Mouse (Mus musculus) liver, embryonic 15.5 days (tissue): ENCODE measurements around the gene Acsf3. TPM values are rescaled to one million over a fixed set of nuclear protein-coding genes. Genes with fewer than 3 reads are reported as not detected.

Source experiments
- ATAC-seq: fragments of 200-750 bp; cut with Nextera tagmentation; 2 replicates; pipeline ENCODE4 v1.8.0; 2017; ENCODE audit warnings: moderate number of reproducible peaks, mild to moderate bottlenecking, moderate library complexity; ENCODE audit not compliant: insufficient read depth
- H3K27ac ChIP-seq: fragments of 300-500 bp; sonication (generic); replicated peaks from 2 replicates; pipeline ENCODE4 v1.5.1; 2015; ENCODE audit warnings: mild to moderate bottlenecking, inconsistent platforms
- H3K27me3 ChIP-seq: fragments of 300-500 bp; sonication (generic); 2 replicates; pipeline ENCODE4 v1.6.1; 2015; ENCODE audit warnings: mild to moderate bottlenecking, inconsistent platforms
- H3K36me3 ChIP-seq: fragments of 300-500 bp; sonication (generic); replicated peaks from 2 replicates; pipeline ENCODE4 v1.6.1; 2015; ENCODE audit warnings: moderate library complexity, mild to moderate bottlenecking, inconsistent platforms
- H3K4me1 ChIP-seq: fragments of 300-500 bp; sonication (generic); replicated peaks from 2 replicates; pipeline ENCODE4 v1.6.1; 2015; ENCODE audit warnings: inconsistent platforms
- H3K4me2 ChIP-seq: fragments of 300-500 bp; sonication (generic); 2 replicates; pipeline ENCODE4 v1.6.1; 2015; ENCODE audit warnings: moderate library complexity, mild to moderate bottlenecking, inconsistent platforms
- H3K4me3 ChIP-seq: fragments of 300-500 bp; sonication (generic); replicated peaks from 2 replicates; pipeline ENCODE4 v1.5.1; 2015; ENCODE audit warnings: mild to moderate bottlenecking, inconsistent platforms
- H3K9ac ChIP-seq: fragments of 300-500 bp; sonication (generic); 2 replicates; pipeline ENCODE4 v1.6.1; 2015; ENCODE audit warnings: moderate library complexity, mild to moderate bottlenecking, inconsistent platforms
- H3K9me3 ChIP-seq: fragments of 300-500 bp; sonication (generic); replicated peaks from 2 replicates; pipeline ENCODE4 v1.6.1; 2016; ENCODE audit warnings: inconsistent platforms
- WGBS: fragments of 180-500 bp; shearing (Covaris S2); methylation state at CpG from one replicate; pipeline ENCODE4 v1.1.7; 2015; ENCODE audit warnings: mixed read lengths; ENCODE audit not compliant: insufficient replicate concordance; 5-methylcytosine and 5-hydroxymethylcytosine counted together
- polyA plus RNA-seq: library from polyadenylated mRNA; unstranded; fragments of >200 nt; fragmentation: Nextera tagmentation; extraction: Ambion mirVana; gene quantifications from 2 replicates; pipeline ENCODE4 v1.2.1, GENCODE M21; 2015

Acsf3 gene
- 8.3 and 9.9 TPM in 2 replicates for polyA plus RNA-seq

- 1% methylated on average over 50 of the region's 50 CpGs for whole genome bisulfite sequencing
- peak within 1 kb of the TSS; percentile 75 for H3K4me3 ChIP-seq
- peak within 1 kb of the TSS; percentile 59; the same call in 1 of the 2 replicates for H3K27ac ChIP-seq
- H3K9ac ChIP-seq: peak within 1 kb of the TSS; percentile 84
- peaks cover 46% of the 10 kb centered on the region for H3K27me3 ChIP-seq
- H3K4me2 ChIP-seq: peak within 1 kb of the TSS; percentile 78
- H3K4me1 ChIP-seq: peaks cover 26% of the 10 kb centered on the region
- peak; percentile 52 for ATAC-seq
- H3K9me3 ChIP-seq: no peaks in the 10 kb centered on the region
- peaks cover 3% of the 10 kb centered on the region; the same call in 1 of the 2 replicates for H3K36me3 ChIP-seq
Measured at GRCm38 (mm10) chr8:122775285-122776155, at the start of gene Acsf3. TSS of gene Acsf3 (plus strand) at chr8:122775486.

- H3K4me2 ChIP-seq: no peak overlapping the region
- no peak for ATAC-seq
- no peaks in the 10 kb centered on the region for H3K9me3 ChIP-seq
- peaks cover 17% of the 10 kb centered on the region for H3K4me1 ChIP-seq
- WGBS: 49% methylated on average over 2 of the region's 2 CpGs
- no peaks in the 10 kb centered on the region for H3K36me3 ChIP-seq
- H3K27me3 ChIP-seq: peaks cover 99% of the 10 kb centered on the region
- H3K4me3 ChIP-seq: no peak overlapping the region
- no peak overlapping the region for H3K9ac ChIP-seq
- H3K27ac ChIP-seq: no peak overlapping the region
Measured at GRCm38 (mm10) chr8:122726789-122727188, 48.5 kb upstream of the Acsf3 start.

GRCm38 (mm10) chr8:122727412-122727811 lies 47.9 kb upstream of the Acsf3 start:
- H3K4me1 ChIP-seq: peaks cover 11% of the 10 kb centered on the region
- H3K27me3 ChIP-seq: peaks cover 99% of the 10 kb centered on the region
- no peak overlapping the region for H3K9ac ChIP-seq
- no peak for ATAC-seq
- H3K27ac ChIP-seq: no peak overlapping the region
- no peak overlapping the region for H3K4me3 ChIP-seq
- H3K9me3 ChIP-seq: no peaks in the 10 kb centered on the region
- no peak overlapping the region for H3K4me2 ChIP-seq
- H3K36me3 ChIP-seq: no peaks in the 10 kb centered on the region
- WGBS: 50% methylated on average over 5 of the region's 5 CpGs

GRCm38 (mm10) chr8:122728630-122729029 lies 46.7 kb upstream of the Acsf3 start:
- H3K36me3 ChIP-seq: no peaks in the 10 kb centered on the region
- ATAC-seq: no peak
- H3K4me3 ChIP-seq: no peak overlapping the region
- H3K4me2 ChIP-seq: no peak overlapping the region
- no peaks in the 10 kb centered on the region for H3K9me3 ChIP-seq
- peaks cover 99% of the 10 kb centered on the region for H3K27me3 ChIP-seq
- H3K27ac ChIP-seq: no peak overlapping the region
- no peaks in the 10 kb centered on the region for H3K4me1 ChIP-seq
- 53% methylated on average over 3 of the region's 3 CpGs for WGBS
- no peak overlapping the region for H3K9ac ChIP-seq

- Histone ChIP-seq H3K9ac (0 out of 2 replicates have a peak overlapping the region, but pooled peaks have one; percentile 35), H3K36me3 (no peaks in the 10 kb centered on the region), H3K27me3 (peaks cover 99% of the 10 kb centered on the region), H3K27ac (0 out of 2 replicates have a peak overlapping the region, but pooled peaks have one; percentile 35), H3K4me3 (no peak overlapping the region), H3K4me1 (peaks cover 44% of the 10 kb centered on the region), H3K9me3 (no peaks in the 10 kb centered on the region), H3K4me2 (no peak overlapping the region; the same call in 1 of the 2 replicates)
- WGBS: 57% methylated on average over 3 of the region's 3 CpGs
- no peak for ATAC-seq
Measured at GRCm38 (mm10) chr8:122735110-122735509, 40.2 kb upstream of the Acsf3 start.

GRCm38 (mm10) chr8:122735542-122736473 lies 39.5 kb upstream of the Acsf3 start:
- peak overlapping the region; percentile 36 for H3K9ac ChIP-seq
- peak overlapping the region; percentile 54 for H3K4me2 ChIP-seq
- ATAC-seq: peak; percentile 92
- peaks cover 44% of the 10 kb centered on the region for H3K4me1 ChIP-seq
- no peaks in the 10 kb centered on the region for H3K9me3 ChIP-seq
- peaks cover 99% of the 10 kb centered on the region for H3K27me3 ChIP-seq
- H3K36me3 ChIP-seq: no peaks in the 10 kb centered on the region
- peak overlapping the region; percentile 35; the same call in 1 of the 2 replicates for H3K27ac ChIP-seq
- H3K4me3 ChIP-seq: peak overlapping the region; percentile 19
- 10% methylated on average over 19 of the region's 19 CpGs for WGBS

- peak overlapping the region; percentile 36; the same call in 1 of the 2 replicates for H3K9ac ChIP-seq
- 70% methylated on average over 11 of the region's 11 CpGs for WGBS
Measured at GRCm38 (mm10) chr8:122736623-122737022, 38.7 kb upstream of the Acsf3 start.

GRCm38 (mm10) chr8:122737071-122737470 lies 38.2 kb upstream of the Acsf3 start:
- H3K36me3 ChIP-seq: no peaks in the 10 kb centered on the region
- H3K4me3 ChIP-seq: no peak overlapping the region
- no peak overlapping the region for H3K4me2 ChIP-seq
- no peak overlapping the region for H3K27ac ChIP-seq
- H3K9me3 ChIP-seq: no peaks in the 10 kb centered on the region
- no peak overlapping the region for H3K9ac ChIP-seq
- WGBS: 43% methylated on average over 4 of the region's 4 CpGs
- peaks cover 44% of the 10 kb centered on the region for H3K4me1 ChIP-seq
- no peak for ATAC-seq
- H3K27me3 ChIP-seq: peaks cover 100% of the 10 kb centered on the region

More at GRCm38 (mm10) chr8:122736623-122737022, 38.7 kb upstream of the Acsf3 start:
- Histone ChIP-seq H3K4me1 (peaks cover 44% of the 10 kb centered on the region), H3K27me3 (peaks cover 100% of the 10 kb centered on the region), H3K4me3 (peak overlapping the region; percentile 19), H3K9me3 (no peaks in the 10 kb centered on the region), H3K36me3 (no peaks in the 10 kb centered on the region), H3K27ac (peak overlapping the region; percentile 35; the same call in 1 of the 2 replicates), H3K4me2 (peak overlapping the region; percentile 54)
- no peak for ATAC-seq

GRCm38 (mm10) chr8:122737886-122738285 lies 37.4 kb upstream of the Acsf3 start:
- Histone ChIP-seq H3K4me1 (peaks cover 44% of the 10 kb centered on the region), H3K36me3 (no peaks in the 10 kb centered on the region), H3K9ac (no peak overlapping the region), H3K4me2 (no peak overlapping the region), H3K4me3 (no peak overlapping the region), H3K27ac (no peak overlapping the region), H3K27me3 (peaks cover 100% of the 10 kb centered on the region), H3K9me3 (no peaks in the 10 kb centered on the region)
- 84% methylated on average over 6 of the region's 6 CpGs for WGBS
- no peak for ATAC-seq

- H3K4me3 ChIP-seq: no peak overlapping the region
- no peak for ATAC-seq
- no peak overlapping the region for H3K9ac ChIP-seq
- no peaks in the 10 kb centered on the region for H3K36me3 ChIP-seq
- peaks cover 44% of the 10 kb centered on the region for H3K4me1 ChIP-seq
- peaks cover 100% of the 10 kb centered on the region for H3K27me3 ChIP-seq
- no peak overlapping the region for H3K27ac ChIP-seq
- H3K4me2 ChIP-seq: no peak overlapping the region
- H3K9me3 ChIP-seq: no peaks in the 10 kb centered on the region
- 24% methylated on average over 11 of the region's 11 CpGs for WGBS
Measured at GRCm38 (mm10) chr8:122739102-122739725, 36.1 kb upstream of the Acsf3 start.
